Mouse (Mus musculus) left cerebral cortex, postnatal 10 days (tissue): ENCODE measurements around the gene Krr1. TPM values are rescaled to one million over a fixed set of nuclear protein-coding genes. Genes with fewer than 3 reads are reported as not detected.
A peak's percentile ranks its signal among the peaks of the same experiment; 100 is the strongest.

Experiments
- DNase-seq, 2 experiments: peaks; one replicate each; pipeline ENCODE4 v3.0.0; 2021 to 2022; ENCODE audit warnings: low spot score in 2 of 2, mixed read lengths in 1 of 2; ENCODE audit errors: extremely low spot score in 1 of 2
- intact Hi-C: fragments of 180-260 bp; cut with DNase I; formaldehyde crosslinking; loops from one replicate; pipeline ENCODE4 v1.15.1; 2025
- total RNA-seq, 2 experiments: library from RNA; stranded (reverse); gene quantifications; 2 replicates each; pipeline ENCODE4 v1.2.3; 2021

Gene Krr1
- 10 to 100 TPM; 31.6 to 32.3 TPM for total RNA-seq

- intact Hi-C loops, result no loop called here
- DNase-seq, result peak; percentile 90 to 93
These were observed at the start of gene Krr1 for GRCm38 (mm10) chr10:111972542-111973361. Gene Krr1 (plus strand): TSS chr10:111972664.

GRCm38 (mm10) chr10:111923503-111924135 lies 48.8 kb upstream of the Krr1 start:
- DNase-seq, result no peak
- intact Hi-C loops, result no loop called here

- no peak for DNase-seq
- intact Hi-C loops, result no loop called here
These were observed 48.3 kb upstream of the Krr1 start for GRCm38 (mm10) chr10:111924141-111924540.

GRCm38 (mm10) chr10:111924716-111925488 lies 47.6 kb upstream of the Krr1 start:
- intact Hi-C loops, result loop anchor here (1.0 kb wide), 1 partner anchor 418 kb away; no protein-coding TSS in a partner anchor

GRCm38 (mm10) chr10:111925489-111925860 lies 47.0 kb upstream of the Krr1 start:
- intact Hi-C loops, result loop anchor here (1.0 kb wide), 1 partner anchor 418 kb away; no protein-coding TSS in a partner anchor
- peak; percentile 84 to 89 for DNase-seq

More at GRCm38 (mm10) chr10:111924716-111925488, 47.6 kb upstream of the Krr1 start:
- DNase-seq, result no peak

- intact Hi-C loops, result no loop called here
These were observed 39.7 kb upstream of the Krr1 start for GRCm38 (mm10) chr10:111932621-111933345.

GRCm38 (mm10) chr10:111935207-111935606 lies 37.3 kb upstream of the Krr1 start:
- no peak for DNase-seq
- intact Hi-C loops, result no loop called here

More at GRCm38 (mm10) chr10:111932621-111933345, 39.7 kb upstream of the Krr1 start:
- DNase-seq, result no peak

- no peak for DNase-seq
- intact Hi-C loops, result no loop called here
These were observed 36.4 kb upstream of the Krr1 start for GRCm38 (mm10) chr10:111936021-111936420.

GRCm38 (mm10) chr10:111936491-111937145 lies 35.8 kb upstream of the Krr1 start:
- intact Hi-C loops, result no loop called here
- peak in 1 of 2 experiments; percentile 53 for DNase-seq

- no peak for DNase-seq
- intact Hi-C loops, result no loop called here
These were observed 35.3 kb upstream of the Krr1 start for GRCm38 (mm10) chr10:111937146-111937534.

- intact Hi-C loops, result no loop called here
- no peak for DNase-seq
These were observed 29.4 kb upstream of the Krr1 start for GRCm38 (mm10) chr10:111943026-111943425.

- intact Hi-C loops, result no loop called here
These were observed 26.9 kb upstream of the Krr1 start for GRCm38 (mm10) chr10:111945563-111945962.

GRCm38 (mm10) chr10:111948041-111948440 lies 24.4 kb upstream of the Krr1 start:
- intact Hi-C loops, result no loop called here
- DNase-seq, result no peak

More at GRCm38 (mm10) chr10:111945563-111945962, 26.9 kb upstream of the Krr1 start:
- no peak for DNase-seq

- intact Hi-C loops, result no loop called here
- no peak for DNase-seq
These were observed 23.5 kb upstream of the Krr1 start for GRCm38 (mm10) chr10:111949008-111949407.

- DNase-seq, result no peak
- intact Hi-C loops, result loop anchor here (5.0 kb wide), 1 partner anchor 649 kb away; no protein-coding TSS in a partner anchor
These were observed 16.6 kb upstream of the Krr1 start for GRCm38 (mm10) chr10:111955836-111956235.

- DNase-seq, result peak; percentile 49 to 75
- intact Hi-C loops, result loop anchor here (1.0 to 5.0 kb wide), 2 partner anchors 454 to 650 kb away; no protein-coding TSS in a partner anchor
These were observed 15.0 kb upstream of the Krr1 start for GRCm38 (mm10) chr10:111957271-111958045.

GRCm38 (mm10) chr10:111958046-111958421 lies 14.4 kb upstream of the Krr1 start:
- DNase-seq, result no peak
- intact Hi-C loops, result loop anchor here (5.0 kb wide), 1 partner anchor 651 kb away; no protein-coding TSS in a partner anchor
